Mouse (Mus musculus) cortical plate, adult 2 months (tissue): ENCODE measurements at regions not wholly inside any gene's neighbourhood (a gene's known extent, or its start where the extent isn't known, plus 50 kb on each side); places are given as distances from the start of the nearest gene placed in this dataset.

Experiments used
- H3K27ac ChIP-seq: fragments of 200-500 bp; 2 replicates; pipeline ENCODE4 v1.5.1; 2012; ENCODE audit warnings: low read length, control low read depth, inconsistent platforms; ENCODE audit not compliant: insufficient read depth
- H3K4me1 ChIP-seq: fragments of 200-500 bp; 2 replicates; pipeline ENCODE4 v1.6.1; 2011; ENCODE audit warnings: low read length; ENCODE audit not compliant: control insufficient read depth, insufficient read depth
- H3K4me3 ChIP-seq: fragments of 200-500 bp; 2 replicates; pipeline ENCODE4 v1.5.1; 2011; ENCODE audit warnings: mild to moderate bottlenecking, low read length, control low read depth; ENCODE audit not compliant: insufficient read depth
- CTCF ChIP-seq: fragments of 200-500 bp; IDR thresholded peaks from 2 replicates; pipeline ENCODE4 v1.5.1; 2011; ENCODE audit warnings: mild to moderate bottlenecking, control low read depth, low read length; ENCODE audit not compliant: insufficient read depth; ENCODE audit errors: extremely low read depth
- POLR2A ChIP-seq: fragments of 200-500 bp; IDR thresholded peaks from 2 replicates; pipeline ENCODE4 v1.6.1; 2011; ENCODE audit warnings: mild to moderate bottlenecking, low read length, control low read depth; ENCODE audit not compliant: insufficient read depth; ENCODE audit errors: extremely low read depth

GRCm38 (mm10) chr19:49375754-49376619, 1170.2 kb downstream of the Sorcs3 start:
- H3K27ac ChIP-seq, result no peak overlapping the region; the same call in 1 of the 2 replicates
- TF ChIP-seq CTCF, result no peak

GRCm38 (mm10) chr19:49379646-49380045, 1173.8 kb downstream of the Sorcs3 start:
- Histone ChIP-seq H3K27ac (no peak overlapping the region), H3K4me3 (no peak overlapping the region), H3K4me1 (peaks cover 2% of the 10 kb centered on the region; the same call in 1 of the 2 replicates)
- no peak for TF ChIP-seq CTCF
- TF ChIP-seq POLR2A, result no peak

More at GRCm38 (mm10) chr19:49375754-49376619, 1170.2 kb downstream of the Sorcs3 start:
- Histone ChIP-seq H3K4me1 (peaks cover 3% of the 10 kb centered on the region), H3K4me3 (no peak overlapping the region)

GRCm38 (mm10) chr19:49396257-49396656, 1190.4 kb downstream of the Sorcs3 start:
- TF ChIP-seq CTCF (no peak), POLR2A (no peak)
- no peak overlapping the region for H3K27ac ChIP-seq
- no peaks in the 10 kb centered on the region for H3K4me1 ChIP-seq
- H3K4me3 ChIP-seq, result no peak overlapping the region

GRCm38 (mm10) chr19:49415326-49415725, 1209.5 kb downstream of the Sorcs3 start:
- TF ChIP-seq CTCF (no peak), POLR2A (no peak)
- no peak overlapping the region for H3K27ac ChIP-seq
- H3K4me3 ChIP-seq, result no peak overlapping the region
- H3K4me1 ChIP-seq, result no peaks in the 10 kb centered on the region

- TF ChIP-seq CTCF, result no peak
- no peak for TF ChIP-seq POLR2A
- no peak overlapping the region for H3K4me3 ChIP-seq
- H3K27ac ChIP-seq, result no peak overlapping the region
- no peaks in the 10 kb centered on the region for H3K4me1 ChIP-seq
These were observed 1217.5 kb downstream of the Sorcs3 start for GRCm38 (mm10) chr19:49423059-49423900.
